Mouse (Mus musculus): ENCODE data around the gene Ptcd2. TPM values are rescaled to one million over a fixed set of nuclear protein-coding genes. Genes with fewer than 3 reads are reported as not detected.
A peak's percentile ranks its signal among the peaks of the same experiment; 100 is the strongest.

The Ptcd2 gene
- total RNA-seq (2021) = 10 to 100 TPM; 38.8 to 43.6 TPM

- DNase-seq = peak; percentile 98
- intact Hi-C loops (cut with DNase I) = loop anchor here (1.0 kb wide), 1 partner anchor 175 kb away; no protein-coding TSS in a partner anchor
Measured at GRCm38 (mm10) chr13:99344599-99345575, at the start of gene Ptcd2, which contains the start of gene Mrps27. Ptcd2 (minus strand) TSS chr13:99344705. Mrps27 (plus strand) TSS chr13:99344786.

DNA sequence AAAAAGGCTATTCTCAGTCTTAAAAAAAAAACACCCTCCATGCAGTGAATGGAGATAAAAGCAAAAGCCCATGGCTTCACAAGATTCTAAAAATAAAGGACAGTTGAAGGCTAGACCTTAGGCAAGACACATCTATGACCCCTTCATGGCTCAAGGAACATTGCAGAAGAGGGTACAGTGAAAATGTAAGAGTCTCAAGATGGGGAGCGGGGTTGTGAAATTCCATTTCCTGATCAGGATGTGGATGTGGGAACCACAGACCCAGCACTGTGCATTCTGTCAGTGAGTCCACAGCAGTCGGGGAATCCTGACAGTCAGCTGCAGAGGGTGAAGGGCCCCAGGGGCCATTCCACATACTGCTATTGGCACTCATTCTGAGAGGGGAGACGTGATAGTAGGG is 48.6 kb upstream of the Ptcd2 start:
- DNase-seq = no peak
- intact Hi-C loops (cut with DNase I) = no loop called here

DNA sequence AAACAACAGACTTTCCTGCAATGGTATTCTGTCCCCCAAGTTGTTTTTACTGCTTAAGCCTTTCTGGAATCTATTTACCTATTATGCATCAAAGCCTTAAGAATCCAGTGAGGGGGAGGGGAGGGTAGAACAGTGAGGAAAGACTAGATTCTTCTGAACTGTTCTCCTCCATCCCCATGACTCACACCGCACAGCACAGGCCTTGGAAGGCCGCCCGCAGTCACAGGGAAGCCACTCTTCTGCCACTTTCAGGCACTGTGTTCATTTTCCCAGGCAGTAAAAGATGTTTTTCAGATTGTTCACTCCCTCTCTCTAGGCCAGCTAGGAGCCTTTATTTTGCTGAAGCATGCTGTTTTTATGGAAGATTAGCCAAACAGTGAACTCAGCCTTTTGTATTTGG is 46.9 kb upstream of the Ptcd2 start:
- intact Hi-C loops (cut with DNase I) = no loop called here
- DNase-seq = peak; percentile 57 to 61

GRCm38 (mm10) chr13:99387901-99388811 is 43.7 kb upstream of the Ptcd2 start:
- DNase-seq = no peak
- intact Hi-C loops (cut with DNase I) = no loop called here

DNA sequence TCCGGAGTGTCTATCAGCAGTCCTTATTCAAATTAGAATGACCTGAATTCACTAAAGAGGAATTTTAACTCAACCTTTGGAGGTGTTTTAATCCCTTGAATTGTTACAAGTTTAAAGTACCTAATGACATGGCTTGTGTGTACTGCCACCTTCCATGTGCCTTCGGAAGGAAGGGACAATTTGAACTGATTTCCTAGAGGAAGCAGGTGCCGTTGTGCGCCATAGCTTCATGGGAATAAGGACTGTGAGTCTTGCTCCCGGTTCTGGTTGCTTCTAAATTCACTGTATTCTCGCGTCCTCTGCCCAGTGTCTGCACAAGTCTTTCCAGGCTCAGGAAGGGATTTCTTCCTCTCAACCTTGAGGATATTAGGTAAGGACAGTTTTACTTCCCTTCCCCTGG is 41.8 kb upstream of the Ptcd2 start:
- intact Hi-C loops (cut with DNase I) = no loop called here
- DNase-seq = no peak

GRCm38 (mm10) chr13:99385911-99386310 is 41.4 kb upstream of the Ptcd2 start:
- DNase-seq = no peak
- intact Hi-C loops (cut with DNase I) = no loop called here

DNA sequence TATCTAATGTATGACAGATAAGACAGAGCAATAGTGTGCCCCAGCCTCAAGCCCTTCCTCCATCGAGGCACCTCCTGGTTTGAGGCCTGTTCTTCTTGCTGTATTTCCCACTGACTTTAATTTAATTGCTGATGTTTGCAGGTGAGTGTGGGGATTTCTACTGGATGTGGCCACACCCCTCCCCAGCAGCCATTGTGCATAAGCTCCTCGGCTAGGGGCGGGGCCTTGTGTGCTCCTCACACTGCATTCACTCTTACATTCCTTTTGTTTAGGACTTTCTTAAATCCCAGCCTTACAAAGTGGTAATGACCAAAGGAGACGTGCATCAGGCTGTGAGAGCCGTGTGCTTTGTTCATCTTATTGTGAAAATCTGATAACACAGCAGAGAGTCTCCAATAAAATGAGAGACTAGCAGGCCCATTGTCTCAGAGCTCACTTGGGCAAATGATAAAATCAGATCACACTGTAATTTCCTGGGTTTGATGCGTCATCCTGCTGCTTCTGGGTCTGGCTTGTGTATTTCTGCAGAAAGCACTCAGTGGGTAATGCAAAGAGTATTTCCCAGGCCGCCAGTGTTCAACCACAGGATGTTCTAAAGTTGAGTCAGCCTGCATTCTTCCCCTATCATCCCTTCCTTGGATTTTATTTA is 40.2 kb upstream of the Ptcd2 start:
- DNase-seq = peak in 1 of 2 experiments; percentile 29
- intact Hi-C loops (cut with DNase I) = no loop called here

GRCm38 (mm10) chr13:99382373-99382772 is 37.9 kb upstream of the Ptcd2 start:
- intact Hi-C loops (cut with DNase I) = no loop called here
- no peak for DNase-seq

DNA sequence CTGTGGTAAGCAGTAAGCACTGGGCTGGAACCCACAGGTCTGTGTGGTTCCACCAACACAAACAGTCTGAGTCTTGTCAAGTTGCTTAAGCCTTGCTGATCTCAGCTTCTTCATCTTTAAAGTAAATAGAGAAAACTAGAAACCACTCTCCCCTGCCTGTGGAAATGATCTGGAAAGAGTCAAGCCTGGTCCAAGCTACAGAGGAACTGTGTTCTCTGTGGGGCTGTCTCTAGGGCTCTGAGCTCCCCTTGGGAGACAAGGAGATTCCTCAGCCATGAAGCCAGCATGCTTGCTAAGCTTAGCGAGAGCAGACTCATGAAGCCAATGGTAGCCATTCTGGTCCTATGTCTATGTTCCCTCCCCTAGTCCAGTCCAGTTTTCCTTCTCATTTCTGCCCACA is 33.7 kb upstream of the Ptcd2 start:
- intact Hi-C loops (cut with DNase I) = no loop called here
- no peak for DNase-seq

- intact Hi-C loops (cut with DNase I) = no loop called here
- DNase-seq = no peak
Measured at GRCm38 (mm10) chr13:99377055-99377454, 32.5 kb upstream of the Ptcd2 start.

DNA sequence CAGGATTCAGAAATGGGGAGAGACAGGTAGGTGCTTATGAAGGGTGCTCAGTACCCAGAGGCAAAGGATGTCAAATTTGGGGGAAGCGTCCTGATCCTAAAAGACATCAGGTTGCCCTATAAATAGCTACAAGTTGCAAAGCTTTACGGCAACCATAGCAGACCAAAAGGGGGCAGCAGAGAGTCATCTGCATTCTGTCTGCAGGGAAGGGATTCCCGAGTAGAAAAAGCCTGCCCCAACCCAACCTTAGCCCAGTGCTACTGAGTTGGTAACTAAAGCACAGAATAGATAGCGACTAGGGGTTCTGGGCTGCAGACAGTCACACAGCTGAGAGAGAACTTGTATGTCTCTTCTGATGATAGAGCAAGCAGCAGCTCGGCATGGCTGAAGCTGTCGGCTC is 31.0 kb upstream of the Ptcd2 start:
- DNase-seq = peak; percentile 85 to 91
- intact Hi-C loops (cut with DNase I) = loop anchor here (1.0 to 2.0 kb wide), 3 partner anchors 41 to 462 kb away; no protein-coding TSS in a partner anchor

DNA sequence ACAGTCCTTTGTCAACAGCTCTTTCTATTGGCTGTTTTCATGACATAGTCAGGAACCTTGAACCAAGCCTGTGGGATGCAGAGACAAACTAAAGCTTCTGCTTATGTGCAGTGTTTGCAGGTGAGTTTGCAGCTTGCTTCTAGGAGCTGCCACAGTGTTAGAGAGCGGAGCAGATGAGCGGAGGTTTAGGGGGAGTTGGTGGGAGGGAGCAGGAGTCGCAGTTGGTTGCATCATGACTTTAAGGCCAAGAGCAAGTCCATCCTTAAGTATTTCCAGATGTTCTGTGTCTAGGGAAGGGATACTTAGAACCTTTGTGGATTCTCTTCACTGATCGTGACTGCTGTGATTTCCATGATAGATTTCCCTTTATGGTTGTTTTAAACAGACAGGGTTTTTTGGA is 29.7 kb upstream of the Ptcd2 start:
- DNase-seq = no peak
- intact Hi-C loops (cut with DNase I) = loop anchor here (2.0 kb wide), 1 partner anchor 43 kb away; no protein-coding TSS in a partner anchor

- intact Hi-C loops (cut with DNase I) = loop anchor here (2.0 kb wide), 1 partner anchor 43 kb away; no protein-coding TSS in a partner anchor
- no peak for DNase-seq
Measured at GRCm38 (mm10) chr13:99373684-99374083, 29.2 kb upstream of the Ptcd2 start.

DNA sequence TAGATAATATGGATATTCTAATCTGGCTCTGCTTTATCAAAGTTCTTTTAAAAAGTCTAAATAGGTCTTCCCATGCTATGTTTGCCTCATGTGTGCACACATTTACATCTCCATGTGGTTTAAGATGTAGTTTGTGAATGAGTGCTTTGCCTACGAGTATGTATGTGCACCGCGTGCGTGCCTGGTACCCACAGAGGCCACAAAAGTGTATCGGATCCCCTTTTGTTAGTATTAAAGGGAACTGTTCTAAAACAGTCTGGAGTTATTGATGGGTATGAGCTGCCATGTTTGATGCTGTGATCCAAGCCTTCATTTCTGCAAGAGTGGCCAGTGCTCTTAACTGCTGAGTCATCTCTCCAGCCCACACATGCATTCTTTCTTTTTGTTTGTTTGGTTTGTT is 26.8 kb upstream of the Ptcd2 start:
- intact Hi-C loops (cut with DNase I) = no loop called here
- DNase-seq = no peak

DNA sequence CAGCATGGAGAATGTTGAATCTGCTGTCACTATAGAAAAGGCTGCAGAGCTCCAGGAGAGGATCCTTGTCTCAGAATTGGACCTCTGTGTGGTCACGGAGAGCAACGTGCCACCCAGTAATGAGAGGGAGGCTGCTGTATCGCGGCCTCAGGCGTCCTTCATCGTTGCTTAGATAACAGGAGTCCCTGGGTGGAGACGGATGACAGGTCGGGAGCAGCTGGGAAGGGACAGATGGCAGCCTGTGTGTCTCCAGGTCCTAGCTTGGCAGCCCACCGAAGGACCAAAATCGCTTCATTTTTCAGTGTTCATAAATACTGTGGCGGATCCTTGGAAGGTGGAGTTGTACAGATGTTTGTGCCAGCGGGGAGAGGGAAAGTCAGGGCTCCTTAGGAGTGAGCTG is 24.6 kb upstream of the Ptcd2 start:
- intact Hi-C loops (cut with DNase I) = no loop called here
- no peak for DNase-seq

DNA sequence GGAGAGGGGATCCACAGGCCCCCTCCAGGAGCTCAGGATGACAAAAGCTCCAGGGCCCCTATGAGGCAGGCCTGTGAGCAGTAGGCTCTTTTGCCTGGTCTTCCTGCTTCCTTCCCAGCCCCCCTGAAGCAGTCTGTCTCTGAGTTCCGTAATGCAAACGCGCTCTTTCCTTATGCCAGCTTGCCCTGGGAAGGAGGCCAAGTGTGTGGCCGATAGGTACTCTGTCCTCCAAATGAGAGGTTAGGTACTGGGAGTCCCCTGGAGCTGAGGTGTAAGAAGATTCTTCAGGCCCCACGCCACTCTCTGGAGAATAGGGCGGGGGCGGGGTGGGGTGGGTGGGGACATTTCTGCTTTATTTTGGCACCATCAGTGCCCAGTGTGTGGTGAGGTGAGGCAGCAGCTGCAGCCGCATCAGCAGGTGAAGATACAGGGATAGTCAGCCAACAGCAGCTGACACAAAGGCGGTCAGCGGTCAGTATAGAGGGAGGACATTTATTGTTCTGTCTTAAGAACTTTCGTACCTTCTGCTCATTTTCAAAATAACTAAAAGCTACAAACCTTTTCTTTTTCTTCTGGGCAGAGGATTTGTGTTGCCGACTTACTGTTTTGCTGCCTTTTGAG is 23.2 kb upstream of the Ptcd2 start:
- intact Hi-C loops (cut with DNase I) = no loop called here
- DNase-seq = peak in 1 of 2 experiments; percentile 48

DNA sequence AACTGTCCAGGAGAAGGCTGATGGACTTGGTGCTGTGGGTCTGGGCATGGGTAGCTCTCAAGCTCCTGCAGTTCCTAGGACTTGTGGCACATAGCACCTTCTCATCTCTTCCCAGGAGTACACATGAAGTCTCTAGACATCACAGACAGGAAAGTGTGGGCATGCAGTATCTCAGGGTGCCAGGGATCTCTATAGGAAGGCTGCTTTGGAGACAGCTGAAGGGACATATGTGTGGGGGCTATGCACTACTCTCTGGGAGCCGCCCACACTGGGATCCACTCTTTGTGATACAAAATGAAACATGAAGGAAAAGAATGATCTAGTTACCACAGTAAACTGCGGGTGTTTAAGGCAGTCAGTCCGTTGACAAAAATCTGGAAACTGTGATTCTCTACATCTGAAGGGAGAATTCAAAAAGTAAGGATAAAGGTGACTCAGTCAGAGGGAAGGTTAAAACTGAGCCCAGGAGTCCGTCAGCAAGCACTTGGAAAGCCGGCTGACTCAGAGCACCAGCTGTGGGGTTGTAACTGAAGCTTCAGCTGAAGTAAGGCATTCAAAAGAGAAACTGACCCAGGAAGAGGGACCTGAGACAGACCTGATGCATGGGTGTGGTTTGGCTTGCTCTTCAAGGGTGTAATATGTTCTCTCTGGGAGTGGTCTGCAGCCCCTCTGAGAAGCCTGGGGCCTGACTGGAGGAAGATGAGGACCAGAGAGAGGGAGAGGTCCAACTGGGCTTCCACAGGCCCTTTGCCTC is 22.1 kb upstream of the Ptcd2 start:
- intact Hi-C loops (cut with DNase I) = no loop called here
- DNase-seq = no peak

GRCm38 (mm10) chr13:99363866-99364265 is 19.4 kb upstream of the Ptcd2 start:
- intact Hi-C loops (cut with DNase I) = no loop called here
- DNase-seq = no peak

- intact Hi-C loops (cut with DNase I) = loop anchor here (10.0 kb wide), 1 partner anchor 746 kb away; the partner anchor contains the start of genes Bdp1 and Serf1
Measured at GRCm38 (mm10) chr13:99358921-99359320, 14.4 kb upstream of the Ptcd2 start.

More at GRCm38 (mm10) chr13:99358921-99359320, 14.4 kb upstream of the Ptcd2 start:
- DNase-seq = no peak
